Mouse (Mus musculus): ENCODE measurements at regions not wholly inside any gene's neighbourhood (a gene's known extent, or its start where the extent isn't known, plus 50 kb on each side); places are given as distances from the start of the nearest gene placed in this dataset.
"Not testable (repeated sequence)": the region's sequence is repeated elsewhere in the genome, so short reads cannot be mapped to it uniquely, and the experiment has no call there.

GRCm38 (mm10) chr1:42588499-42588898 is 107.1 kb upstream of the Pou3f3 start:
- Histone ChIP-seq H3K27ac (replicated peaks) (no peak overlapping the region), H3K4me3 (replicated peaks) (no peak overlapping the region), H3K36me3 (replicated peaks) (no peaks in the 10 kb centered on the region), H3K9me3 (replicated peaks) (no peaks in the 10 kb centered on the region), H3K4me2 (no peak overlapping the region), H3K27me3 (no peaks in the 10 kb centered on the region), H3K9ac (no peak overlapping the region), H3K4me1 (replicated peaks) (no peaks in the 10 kb centered on the region)
- WGBS (ENCODE audit: insufficient replicate concordance) = 21% methylated on average over 10 of the region's 10 CpGs
- ATAC-seq (ENCODE audit: insufficient read depth) = no peak

- H3K27ac ChIP-seq (replicated peaks) = no peak overlapping the region
- no peak overlapping the region for H3K4me3 ChIP-seq (replicated peaks)
- H3K27me3 ChIP-seq = no peaks in the 10 kb centered on the region
- no peaks in the 10 kb centered on the region for H3K36me3 ChIP-seq (replicated peaks)
- no peak for ATAC-seq (ENCODE audit: insufficient read depth)
- H3K9ac ChIP-seq = no peak overlapping the region
- WGBS (ENCODE audit: insufficient replicate concordance) = 39% methylated on average over 7 of the region's 7 CpGs
- H3K9me3 ChIP-seq (replicated peaks) = no peaks in the 10 kb centered on the region
- no peaks in the 10 kb centered on the region for H3K4me1 ChIP-seq (replicated peaks)
- no peak overlapping the region for H3K4me2 ChIP-seq
Measured at GRCm38 (mm10) chr1:42589442-42589841, 106.1 kb upstream of the Pou3f3 start.

- no peak for ATAC-seq (ENCODE audit: insufficient read depth)
- Histone ChIP-seq H3K4me2 (no peak overlapping the region), H3K36me3 (replicated peaks) (no peaks in the 10 kb centered on the region), H3K27me3 (no peaks in the 10 kb centered on the region), H3K4me1 (replicated peaks) (no peaks in the 10 kb centered on the region), H3K27ac (replicated peaks) (no peak overlapping the region), H3K9ac (no peak overlapping the region), H3K9me3 (replicated peaks) (no peaks in the 10 kb centered on the region), H3K4me3 (replicated peaks) (no peak overlapping the region)
- 24% methylated on average over 1 of the region's 1 CpGs for WGBS (ENCODE audit: insufficient replicate concordance)
Measured at GRCm38 (mm10) chr1:42591855-42592254, 103.7 kb upstream of the Pou3f3 start.

DNA sequence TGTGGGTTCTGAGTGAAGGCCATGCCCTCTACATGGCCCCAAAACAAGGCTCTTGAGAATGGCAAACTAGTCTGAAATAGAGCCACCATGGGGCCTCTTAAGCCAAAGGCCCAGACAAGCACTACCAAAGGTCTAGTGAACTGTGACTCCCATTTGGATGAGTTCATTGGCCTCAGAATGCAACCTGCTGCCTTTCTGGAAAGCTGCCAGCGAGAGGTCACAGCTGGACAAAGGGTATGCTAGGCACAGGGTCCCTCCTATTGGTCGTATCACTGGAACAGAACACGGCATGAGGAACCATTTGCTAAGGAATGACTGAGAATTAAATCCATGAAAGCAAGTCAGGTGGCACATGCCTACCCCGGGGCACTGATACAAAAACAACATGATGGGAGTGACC is 98.5 kb upstream of the Pou3f3 start:
- Histone ChIP-seq H3K27me3 (no peaks in the 10 kb centered on the region), H3K27ac (replicated peaks) (no peak overlapping the region), H3K4me2 (no peak overlapping the region), H3K36me3 (replicated peaks) (no peaks in the 10 kb centered on the region), H3K9ac (no peak overlapping the region), H3K4me1 (replicated peaks) (no peaks in the 10 kb centered on the region), H3K9me3 (replicated peaks) (no peaks in the 10 kb centered on the region), H3K4me3 (replicated peaks) (no peak overlapping the region)
- WGBS (ENCODE audit: insufficient replicate concordance) = 53% methylated on average over 4 of the region's 4 CpGs
- no peak for ATAC-seq (ENCODE audit: insufficient read depth)

GRCm38 (mm10) chr1:42599238-42599637 is 96.3 kb upstream of the Pou3f3 start:
- 60% methylated on average over 6 of the region's 6 CpGs for WGBS (ENCODE audit: insufficient replicate concordance)
- no peak overlapping the region for H3K9ac ChIP-seq
- H3K4me3 ChIP-seq (replicated peaks) = no peak overlapping the region
- no peaks in the 10 kb centered on the region for H3K4me1 ChIP-seq (replicated peaks)
- no peaks in the 10 kb centered on the region for H3K27me3 ChIP-seq
- no peak for ATAC-seq (ENCODE audit: insufficient read depth)
- H3K4me2 ChIP-seq = no peak overlapping the region
- H3K9me3 ChIP-seq (replicated peaks) = no peaks in the 10 kb centered on the region
- no peaks in the 10 kb centered on the region for H3K36me3 ChIP-seq (replicated peaks)
- no peak overlapping the region for H3K27ac ChIP-seq (replicated peaks)

DNA sequence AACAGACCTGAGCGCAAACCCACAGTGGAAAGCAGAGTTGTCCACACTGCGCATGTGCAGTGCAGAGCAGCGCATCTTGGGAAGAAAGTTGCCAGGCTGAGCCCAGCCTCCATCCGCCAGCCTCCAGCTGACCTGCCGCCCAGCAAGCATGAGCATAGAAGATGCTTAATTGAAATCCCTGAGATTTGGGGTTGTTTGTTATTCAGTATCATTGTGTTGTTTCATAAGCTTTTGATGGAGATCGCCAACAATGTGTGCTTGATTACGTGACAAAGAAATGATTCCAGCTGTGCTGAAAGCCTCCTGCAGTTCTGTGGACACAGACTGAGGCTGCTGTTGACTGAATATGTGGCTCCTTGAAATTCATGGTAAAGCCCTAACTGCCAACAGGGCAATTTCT is 89.3 kb upstream of the Pou3f3 start:
- Histone ChIP-seq H3K4me1 (replicated peaks) (no peaks in the 10 kb centered on the region), H3K9me3 (replicated peaks) (no peaks in the 10 kb centered on the region), H3K9ac (no peak overlapping the region), H3K27me3 (no peaks in the 10 kb centered on the region), H3K36me3 (replicated peaks) (no peaks in the 10 kb centered on the region), H3K27ac (replicated peaks) (no peak overlapping the region), H3K4me3 (replicated peaks) (no peak overlapping the region), H3K4me2 (no peak overlapping the region)
- WGBS (ENCODE audit: insufficient replicate concordance) = 70% methylated on average over 7 of the region's 7 CpGs
- ATAC-seq (ENCODE audit: insufficient read depth) = no peak

DNA sequence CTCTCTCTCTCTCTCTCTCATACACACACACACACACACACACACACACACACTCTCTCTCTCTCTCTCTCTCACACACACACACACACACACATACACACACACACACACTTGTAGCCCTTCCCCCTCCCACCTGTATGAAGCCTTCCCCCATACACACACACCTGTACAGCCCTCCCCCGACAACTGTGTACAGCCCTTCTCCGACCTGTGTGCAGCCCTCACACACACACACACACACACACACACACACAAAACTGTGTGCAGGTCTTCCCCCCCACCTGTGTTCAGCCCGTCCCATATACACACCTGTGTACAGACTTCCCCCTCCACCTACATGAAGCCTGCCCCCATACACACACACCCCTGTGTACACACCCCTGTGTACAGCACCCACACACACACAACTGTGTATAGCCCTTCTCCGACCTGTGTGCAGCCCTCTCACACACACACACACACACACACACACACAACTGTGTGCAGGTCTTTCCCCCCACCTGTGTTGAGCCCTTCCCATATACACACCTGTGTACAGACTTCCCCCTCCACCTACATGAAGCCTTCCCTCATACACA is 88.0 kb upstream of the Pou3f3 start:
- not testable (repeated sequence) for H3K4me1 ChIP-seq (replicated peaks); H3K27me3 ChIP-seq; H3K36me3 ChIP-seq (replicated peaks); H3K27ac ChIP-seq (replicated peaks); H3K4me3 ChIP-seq (replicated peaks); H3K4me2 ChIP-seq; H3K9me3 ChIP-seq (replicated peaks); ATAC-seq (ENCODE audit: insufficient read depth); H3K9ac ChIP-seq
- WGBS (ENCODE audit: insufficient replicate concordance) = 50% methylated on average over 4 of the region's 4 CpGs

DNA sequence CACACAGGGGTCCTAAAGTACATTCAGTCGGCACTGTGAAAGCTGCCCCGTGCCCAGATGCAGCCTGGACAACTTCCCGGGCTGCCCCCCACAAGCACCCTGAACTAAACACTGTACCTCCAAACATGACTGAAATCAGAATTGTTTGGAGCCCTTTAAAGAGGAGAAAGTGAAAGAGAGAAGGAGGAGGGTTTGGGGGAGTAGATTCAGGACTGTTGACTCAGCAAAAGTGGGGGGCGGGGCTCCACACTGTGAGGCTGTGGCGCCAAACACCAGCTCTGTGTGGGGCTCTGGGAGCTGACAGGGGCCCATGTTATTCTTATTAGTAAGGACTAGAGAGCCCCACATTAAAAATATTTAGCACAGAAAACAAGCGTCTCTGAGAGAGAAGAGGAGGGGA is 71.8 kb upstream of the Pou3f3 start:
- no peak for ATAC-seq (ENCODE audit: insufficient read depth)
- H3K27ac ChIP-seq (replicated peaks) = no peak overlapping the region
- no peak overlapping the region for H3K4me3 ChIP-seq (replicated peaks)
- no peaks in the 10 kb centered on the region for H3K27me3 ChIP-seq
- no peak overlapping the region for H3K9ac ChIP-seq
- 64% methylated on average over 6 of the region's 6 CpGs for WGBS (ENCODE audit: insufficient replicate concordance)
- no peaks in the 10 kb centered on the region for H3K4me1 ChIP-seq (replicated peaks)
- no peak overlapping the region for H3K4me2 ChIP-seq
- H3K9me3 ChIP-seq (replicated peaks) = no peaks in the 10 kb centered on the region
- no peaks in the 10 kb centered on the region for H3K36me3 ChIP-seq (replicated peaks)

GRCm38 (mm10) chr1:42628800-42629199 is 66.8 kb upstream of the Pou3f3 start:
- Histone ChIP-seq H3K4me2 (no peak overlapping the region), H3K36me3 (replicated peaks) (no peaks in the 10 kb centered on the region), H3K4me3 (replicated peaks) (no peak overlapping the region), H3K9me3 (replicated peaks) (no peaks in the 10 kb centered on the region), H3K4me1 (replicated peaks) (no peaks in the 10 kb centered on the region), H3K27ac (replicated peaks) (no peak overlapping the region), H3K9ac (no peak overlapping the region), H3K27me3 (no peaks in the 10 kb centered on the region)
- WGBS (ENCODE audit: insufficient replicate concordance) = 35% methylated on average over 12 of the region's 12 CpGs
- ATAC-seq (ENCODE audit: insufficient read depth) = no peak

DNA sequence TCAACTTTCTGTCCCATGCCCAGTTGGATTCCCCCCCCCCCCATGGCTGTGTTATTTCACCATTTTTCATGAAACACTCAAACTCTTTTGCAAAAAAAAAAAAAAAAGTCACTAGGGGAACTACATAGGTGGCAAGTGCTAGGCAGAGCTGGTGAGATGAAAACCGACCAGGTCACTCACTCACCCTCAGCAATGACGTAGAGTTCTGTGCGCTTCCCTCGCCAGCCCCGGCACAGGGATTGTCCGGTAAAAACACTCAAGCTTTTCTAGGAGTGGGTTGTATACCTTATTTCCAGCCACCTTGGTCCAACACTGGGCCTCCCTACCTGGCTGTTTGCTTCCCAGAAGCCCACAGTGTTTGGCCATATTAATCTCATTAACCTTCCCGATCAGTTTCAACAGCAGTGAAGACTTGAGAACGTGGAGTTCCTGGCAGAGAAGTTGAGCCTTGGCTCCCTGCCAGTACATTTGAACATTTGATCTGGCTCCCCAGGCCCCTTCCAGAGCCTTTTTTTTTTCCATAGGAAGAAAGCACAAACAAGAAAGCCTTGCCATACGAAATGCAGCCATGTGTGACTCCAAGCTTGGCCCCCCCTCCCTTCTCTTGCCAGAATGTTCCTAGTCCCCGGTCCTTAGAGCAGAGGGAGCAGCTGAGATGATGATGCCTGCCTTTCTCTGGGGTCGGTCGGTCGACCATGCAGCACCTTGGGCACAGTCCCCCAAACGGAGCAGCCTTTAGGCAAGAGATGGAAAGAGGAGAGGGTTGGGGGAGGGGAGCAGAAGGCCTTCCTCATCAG is 65.9 kb upstream of the Pou3f3 start:
- no peaks in the 10 kb centered on the region for H3K27me3 ChIP-seq
- no peaks in the 10 kb centered on the region for H3K36me3 ChIP-seq (replicated peaks)
- H3K4me1 ChIP-seq (replicated peaks) = no peaks in the 10 kb centered on the region
- H3K9ac ChIP-seq = no peak overlapping the region
- no peak for ATAC-seq (ENCODE audit: insufficient read depth)
- no peak overlapping the region for H3K4me3 ChIP-seq (replicated peaks)
- H3K27ac ChIP-seq (replicated peaks) = no peak overlapping the region
- no peak overlapping the region for H3K4me2 ChIP-seq
- 56% methylated on average over 14 of the region's 14 CpGs for WGBS (ENCODE audit: insufficient replicate concordance)
- no peaks in the 10 kb centered on the region for H3K9me3 ChIP-seq (replicated peaks)

DNA sequence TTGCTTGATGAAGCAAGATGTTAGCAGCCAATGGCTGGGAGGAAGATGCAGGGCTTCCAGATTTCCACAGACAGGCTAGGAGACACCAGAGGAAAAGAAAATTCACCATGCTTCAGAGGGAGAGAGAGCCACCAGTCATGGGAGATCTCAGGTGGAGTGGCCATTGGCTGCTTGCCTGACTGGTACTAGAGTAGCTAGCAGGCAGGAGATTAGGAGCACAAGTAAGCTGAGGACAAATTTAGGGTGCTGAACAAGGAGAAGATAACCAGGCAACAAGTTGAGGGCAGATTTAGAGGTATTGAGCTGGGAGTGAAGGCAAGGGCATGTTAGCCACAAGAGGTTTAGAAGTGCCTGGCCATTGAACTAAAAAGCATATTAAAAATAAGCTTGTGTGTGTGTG is 63.3 kb upstream of the Pou3f3 start:
- ATAC-seq (ENCODE audit: insufficient read depth) = no peak
- no peak overlapping the region for H3K4me3 ChIP-seq (replicated peaks)
- no peaks in the 10 kb centered on the region for H3K36me3 ChIP-seq (replicated peaks)
- no peak overlapping the region for H3K27ac ChIP-seq (replicated peaks)
- no peaks in the 10 kb centered on the region for H3K27me3 ChIP-seq
- H3K4me1 ChIP-seq (replicated peaks) = no peaks in the 10 kb centered on the region
- no peak overlapping the region for H3K4me2 ChIP-seq
- H3K9ac ChIP-seq = no peak overlapping the region
- H3K9me3 ChIP-seq (replicated peaks) = no peaks in the 10 kb centered on the region

- Histone ChIP-seq H3K27ac (replicated peaks) (no peak overlapping the region), H3K9ac (no peak overlapping the region), H3K4me1 (replicated peaks) (no peaks in the 10 kb centered on the region), H3K36me3 (replicated peaks) (no peaks in the 10 kb centered on the region), H3K4me3 (replicated peaks) (no peak overlapping the region), H3K27me3 (no peaks in the 10 kb centered on the region), H3K9me3 (replicated peaks) (no peaks in the 10 kb centered on the region), H3K4me2 (no peak overlapping the region)
- 63% methylated on average over 5 of the region's 5 CpGs for WGBS (ENCODE audit: insufficient replicate concordance)
- no peak for ATAC-seq (ENCODE audit: insufficient read depth)
Measured at GRCm38 (mm10) chr1:42636558-42636957, 59.0 kb upstream of the Pou3f3 start.
